ENCODE assay signal across 14 mouse cellular contexts in genomic region chr14:104538108-104538866, GRCm38 (mm10). TPM values are rescaled to one million over a fixed set of nuclear protein-coding genes. Genes with fewer than 3 reads are reported as not detected.
DNase-seq lines count a peak whose midpoint lies in the region; ATAC-seq and TF ChIP-seq lines count a peak whose summit lies in the region.
"Had no signal": no experiment of that assay in that cellular context is flagged by ENCODE, and none has a peak within 500 bp of the region (broad histone marks: within the 10 kb centered on the region; RNA-seq: fewer than 3 reads in every experiment).

No protein-coding gene starts in this region.

- H3K4me3 ChIP-seq in forebrain, embryonic 13.5 days: no peak overlapping the region
- no peak overlapping the region for H3K4me3 ChIP-seq in forebrain, embryonic 10.5 days
- H3K4me3 ChIP-seq in midbrain, embryonic 15.5 days: no peak overlapping the region
- H3K4me3 ChIP-seq in midbrain, embryonic 11.5 days (ENCODE audit: low read depth, low read length): no peak overlapping the region
- no peak overlapping the region for H3K4me3 ChIP-seq in layer of hippocampus, adult 2 months
- H3K4me3 ChIP-seq in liver, embryonic 12.5 days: no peak overlapping the region
- H3K4me3 ChIP-seq in left cerebral cortex, adult 2 months: no peak overlapping the region
- H3K4me3 ChIP-seq: limb, embryonic 12.5 days; lung, embryonic 15.5 days; midbrain, embryonic 12.5 days had no signal

- no peak for DNase-seq in forebrain, embryonic 10.5 days (ENCODE audit: extremely low spot score, low spot score)
- DNase-seq in midbrain, embryonic 11.5 days (ENCODE audit: low spot score, missing footprints): no peak
- peak; percentile 24 to 30 for DNase-seq in layer of hippocampus, adult 2 months (ENCODE audit: low spot score in 2 of 2)
- no peak for DNase-seq in adrenal gland, adult (ENCODE audit: inconsistent age in 2 of 2, low spot score in 1 of 2)
- no peak for DNase-seq in left cerebral cortex, adult 2 months (ENCODE audit: extremely low spot score in 1 of 2, low spot score in 2 of 2)
- DNase-seq: heart, adult 11 months; kidney, postnatal 36 days had no signal

- intact Hi-C loops in left cerebral cortex, adult 2 months (cut with DNase I): no loop called here

- H3K9me3 ChIP-seq in forebrain, embryonic 13.5 days (replicated peaks): no peaks in the 10 kb centered on the region
- H3K9me3 ChIP-seq in forebrain, embryonic 10.5 days: no peaks in the 10 kb centered on the region
- no peaks in the 10 kb centered on the region for H3K9me3 ChIP-seq in midbrain, embryonic 15.5 days
- H3K9me3 ChIP-seq in midbrain, embryonic 11.5 days (ENCODE audit: control insufficient read depth, low read length): no peaks in the 10 kb centered on the region
- H3K9me3 ChIP-seq in liver, embryonic 12.5 days (replicated peaks): no peaks in the 10 kb centered on the region
- H3K9me3 ChIP-seq: limb, embryonic 12.5 days; lung, embryonic 15.5 days; midbrain, embryonic 12.5 days had no signal

- no peak overlapping the region for H3K9ac ChIP-seq in forebrain, embryonic 13.5 days
- no peak overlapping the region for H3K9ac ChIP-seq in midbrain, embryonic 15.5 days
- H3K9ac ChIP-seq in midbrain, embryonic 11.5 days (ENCODE audit: low read length): no peak overlapping the region
- no peak overlapping the region for H3K9ac ChIP-seq in liver, embryonic 12.5 days
- H3K9ac ChIP-seq: limb, embryonic 12.5 days; lung, embryonic 15.5 days; midbrain, embryonic 12.5 days had no signal

- peaks cover 11% of the 10 kb centered on the region; the same call in 1 of the 2 replicates for H3K27me3 ChIP-seq in forebrain, embryonic 13.5 days
- H3K27me3 ChIP-seq in forebrain, embryonic 10.5 days (ENCODE audit: poor library complexity, severe bottlenecking): no peaks in the 10 kb centered on the region; the same call in 1 of the 2 replicates
- no peaks in the 10 kb centered on the region for H3K27me3 ChIP-seq in midbrain, embryonic 15.5 days (replicated peaks)
- no peaks in the 10 kb centered on the region for H3K27me3 ChIP-seq in midbrain, embryonic 11.5 days (ENCODE audit: control insufficient read depth, insufficient read depth, low read length)
- H3K27me3 ChIP-seq in liver, embryonic 12.5 days (replicated peaks): no peaks in the 10 kb centered on the region
- H3K27me3 ChIP-seq: limb, embryonic 12.5 days; lung, embryonic 15.5 days had no signal

- H3K4me1 ChIP-seq in forebrain, embryonic 13.5 days: peaks cover 17% of the 10 kb centered on the region
- H3K4me1 ChIP-seq in forebrain, embryonic 10.5 days: peaks cover 14% of the 10 kb centered on the region
- H3K4me1 ChIP-seq in midbrain, embryonic 15.5 days: peaks cover 8% of the 10 kb centered on the region
- peaks cover 8% of the 10 kb centered on the region for H3K4me1 ChIP-seq in midbrain, embryonic 11.5 days (ENCODE audit: control insufficient read depth, insufficient read depth, low read length)
- H3K4me1 ChIP-seq in liver, embryonic 12.5 days: no peaks in the 10 kb centered on the region
- H3K4me1 ChIP-seq: lung, embryonic 15.5 days had no signal

- peak; percentile 68 for ATAC-seq in forebrain, embryonic 13.5 days
- ATAC-seq in midbrain, embryonic 15.5 days (replicated peaks): peak; percentile 33; the same call in 1 of the 2 replicates
- no peak for ATAC-seq in midbrain, embryonic 11.5 days (ENCODE audit: low FRiP score)
- ATAC-seq in liver, embryonic 12.5 days: no peak
- ATAC-seq: intestine, embryonic 16.5 days had no signal

- H3K36me3 ChIP-seq in forebrain, embryonic 13.5 days (ENCODE audit: poor library complexity, severe bottlenecking): no peaks in the 10 kb centered on the region
- H3K36me3 ChIP-seq in forebrain, embryonic 10.5 days (replicated peaks): no peaks in the 10 kb centered on the region
- H3K36me3 ChIP-seq in midbrain, embryonic 15.5 days (replicated peaks): no peaks in the 10 kb centered on the region
- H3K36me3 ChIP-seq in midbrain, embryonic 11.5 days (ENCODE audit: control insufficient read depth, insufficient read depth, low read length): no peaks in the 10 kb centered on the region
- no peaks in the 10 kb centered on the region for H3K36me3 ChIP-seq in liver, embryonic 12.5 days
- H3K36me3 ChIP-seq: limb, embryonic 12.5 days; lung, embryonic 15.5 days; midbrain, embryonic 12.5 days had no signal

- WGBS in forebrain, embryonic 13.5 days: 73% methylated on average over 10 of the region's 10 CpGs
- WGBS in forebrain, embryonic 10.5 days: 89% methylated on average over 10 of the region's 10 CpGs
- WGBS in midbrain, embryonic 15.5 days: 71% methylated on average over 10 of the region's 10 CpGs
- WGBS in midbrain, embryonic 11.5 days: 87% methylated on average over 10 of the region's 10 CpGs
- 77% methylated on average over 10 of the region's 10 CpGs for WGBS in liver, embryonic 12.5 days (ENCODE audit: insufficient replicate concordance)

- peak overlapping the region; percentile 33; the same call in 1 of the 2 replicates for H3K4me2 ChIP-seq in forebrain, embryonic 13.5 days
- H3K4me2 ChIP-seq in midbrain, embryonic 15.5 days: no peak overlapping the region
- no peak overlapping the region for H3K4me2 ChIP-seq in midbrain, embryonic 11.5 days
- no peak overlapping the region for H3K4me2 ChIP-seq in liver, embryonic 12.5 days
- H3K4me2 ChIP-seq: limb, embryonic 12.5 days; lung, embryonic 15.5 days; midbrain, embryonic 12.5 days had no signal

- peak overlapping the region; percentile 63 for H3K27ac ChIP-seq in forebrain, embryonic 13.5 days
- no peak overlapping the region for H3K27ac ChIP-seq in forebrain, embryonic 10.5 days
- H3K27ac ChIP-seq in midbrain, embryonic 15.5 days: no peak overlapping the region
- H3K27ac ChIP-seq in midbrain, embryonic 11.5 days (ENCODE audit: low read depth, low read length): no peak overlapping the region
- no peak overlapping the region for H3K27ac ChIP-seq in layer of hippocampus, adult 2 months
- no peak overlapping the region for H3K27ac ChIP-seq in liver, embryonic 12.5 days
- no peak overlapping the region for H3K27ac ChIP-seq in left cerebral cortex, adult 2 months
- H3K27ac ChIP-seq: limb, embryonic 12.5 days; lung, embryonic 15.5 days; midbrain, embryonic 12.5 days had no signal

- TF ChIP-seq CTCF in layer of hippocampus, adult 2 months (conservative IDR thresholded peaks at IDR 0.05): no peak
- TF ChIP-seq CTCF in left cerebral cortex, adult 2 months (IDR thresholded peaks at IDR 0.05): no peak

RNA-seq across cellular contexts. Expression of gene Rnf219, which starts 15.8 kb away (rescaled TPM):
- 35.4 and 38.9 TPM in 2 replicates for polyA plus RNA-seq in forebrain, embryonic 13.5 days (2015; fragmentation: Nextera tagmentation; extraction: Ambion mirVana)
- 46.8 and 55.6 TPM in 2 replicates for polyA plus RNA-seq in forebrain, embryonic 10.5 days (2016; fragmentation: Nextera tagmentation; extraction: Ambion mirVana)
- polyA plus RNA-seq in midbrain, embryonic 15.5 days (2015; fragmentation: Nextera tagmentation; extraction: Ambion mirVana): 31.9 and 34.6 TPM in 2 replicates
- polyA plus RNA-seq in midbrain, embryonic 11.5 days (2014; fragmentation: Nextera tagmentation; extraction: Ambion mirVana): 36.3 and 42.8 TPM in 2 replicates
- 10 to 100 TPM; 14.8 to 15.7 TPM for total RNA-seq in layer of hippocampus, adult 2 months (2021)
- 12.1 and 12.2 TPM in 2 replicates for polyA plus RNA-seq in liver, embryonic 12.5 days (2016; fragmentation: Nextera tagmentation; extraction: Ambion mirVana)
- total RNA-seq in left cerebral cortex, adult 2 months (2021): 10 to 100 TPM; 16.8 to 18.3 TPM

Comparison
In these comparisons a context has a peak if more than half of its experiments do, and no peak if none do; other contexts are left out.
1. ATAC-seq: peak in forebrain, embryonic 13.5 days (single experiment) and midbrain, embryonic 15.5 days (single experiment); none in midbrain, embryonic 11.5 days (single experiment) and liver, embryonic 12.5 days (single experiment).
2. DNase-seq: peak in layer of hippocampus, adult 2 months (2 of 2); none in forebrain, embryonic 10.5 days (single experiment), midbrain, embryonic 11.5 days (single experiment), adrenal gland, adult (0 of 2) and left cerebral cortex, adult 2 months (0 of 2).